Mouse (Mus musculus) stomach, embryonic 14.5 days (tissue): ENCODE data around the gene Itga4. TPM values are rescaled to one million over a fixed set of nuclear protein-coding genes. Genes with fewer than 3 reads are reported as not detected.
A peak's percentile ranks its signal among the peaks of the same experiment; 100 is the strongest.

Source experiments
- ATAC-seq: fragments of 200-750 bp; cut with Nextera tagmentation; 2 replicates; pipeline ENCODE4 v1.8.0; 2017; ENCODE audit warnings: low read depth, moderate TSS enrichment; ENCODE audit not compliant: insufficient number of reproducible peaks, insufficient read depth, low FRiP score
- H3K27ac ChIP-seq: fragments of 300-500 bp; sonication (generic); 2 replicates; pipeline ENCODE4 v1.5.1; 2014; ENCODE audit warnings: mild to moderate bottlenecking, low read length, moderate library complexity, mixed read lengths
- H3K27me3 ChIP-seq: fragments of 300-500 bp; sonication (generic); 2 replicates; pipeline ENCODE4 v1.6.1; 2014; ENCODE audit warnings: low read length, control low read depth, mixed read lengths; ENCODE audit not compliant: control insufficient read depth, insufficient read depth
- H3K36me3 ChIP-seq: fragments of 300-500 bp; sonication (generic); 2 replicates; pipeline ENCODE4 v1.6.1; 2014; ENCODE audit warnings: mild to moderate bottlenecking, control low read depth, low read length, moderate library complexity, mixed read lengths; ENCODE audit not compliant: control insufficient read depth, insufficient read depth
- H3K4me1 ChIP-seq: fragments of 300-500 bp; sonication (generic); 2 replicates; pipeline ENCODE4 v1.6.1; 2014; ENCODE audit warnings: low read length, control low read depth, mixed read lengths; ENCODE audit not compliant: control insufficient read depth, insufficient read depth
- H3K4me2 ChIP-seq: fragments of 300-500 bp; sonication (generic); replicated peaks from 2 replicates; pipeline ENCODE4 v1.6.1; 2014; ENCODE audit warnings: low read depth, low read length, control low read depth
- H3K4me3 ChIP-seq: fragments of 300-500 bp; sonication (generic); 2 replicates; pipeline ENCODE4 v1.5.1; 2014; ENCODE audit warnings: low read depth, low read length, control low read depth
- H3K9ac ChIP-seq: fragments of 300-500 bp; sonication (generic); replicated peaks from 2 replicates; pipeline ENCODE4 v1.6.1; 2014; ENCODE audit warnings: low read depth, mild to moderate bottlenecking, control low read depth, low read length, moderate library complexity, mixed read lengths
- H3K9me3 ChIP-seq: fragments of 300-500 bp; sonication (generic); 2 replicates; pipeline ENCODE4 v1.6.1; 2016; ENCODE audit warnings: low read depth, low read length, control low read depth; ENCODE audit not compliant: control insufficient read depth
- WGBS: fragments of 180-500 bp; shearing (Covaris S2); extraction: QIAGEN DNeasy Blood & Tissue Kit; methylation state at CpG from one replicate; pipeline ENCODE4 v1.1.7; 2014; 5-methylcytosine and 5-hydroxymethylcytosine counted together
- polyA plus RNA-seq: library from polyadenylated mRNA; unstranded; fragments of >200 nt; fragmentation: Nextera tagmentation; extraction: Ambion mirVana; gene quantifications from 2 replicates; pipeline ENCODE4 v1.2.1, GENCODE M21; 2014

The Itga4 gene
- polyA plus RNA-seq, 1 experiment from 2014 or later, result 5.8 TPM

DNA sequence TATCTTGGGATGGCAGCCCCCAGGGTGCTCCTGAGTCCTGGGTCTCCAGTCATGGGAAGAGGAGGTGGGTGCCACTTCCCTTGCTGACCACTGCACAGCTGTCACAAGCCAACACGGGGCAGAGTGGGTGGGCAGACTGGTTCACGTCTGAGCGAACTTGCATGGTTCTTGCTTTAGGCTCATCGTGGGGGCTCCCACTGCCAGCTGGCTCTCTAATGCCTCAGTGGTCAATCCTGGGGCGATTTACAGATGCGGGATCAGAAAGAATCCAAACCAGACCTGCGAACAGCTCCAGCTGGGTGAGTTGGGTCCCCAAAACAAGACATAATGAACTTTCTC is 744 bp downstream of the Itga4 start:
- Histone ChIP-seq H3K27me3 (no peaks in the 10 kb centered on the region), H3K9me3 (no peaks in the 10 kb centered on the region), H3K9ac (peak overlapping the region; percentile 2; the same call in 1 of the 2 replicates), H3K27ac (no peak overlapping the region), H3K4me2 (peak overlapping the region; percentile 88), H3K4me1 (peaks cover 5% of the 10 kb centered on the region; the same call in 1 of the 2 replicates), H3K36me3 (no peaks in the 10 kb centered on the region), H3K4me3 (peak overlapping the region; percentile 36)
- 16% methylated on average over 7 of the region's 7 CpGs for WGBS
- ATAC-seq, result no peak

GRCm38 (mm10) chr2:79256376-79256775 is 1.1 kb downstream of the Itga4 start:
- Histone ChIP-seq H3K4me2 (peak overlapping the region; percentile 88), H3K36me3 (no peaks in the 10 kb centered on the region), H3K9me3 (no peaks in the 10 kb centered on the region), H3K27ac (no peak overlapping the region), H3K4me3 (peak overlapping the region; percentile 36), H3K4me1 (peaks cover 5% of the 10 kb centered on the region; the same call in 1 of the 2 replicates), H3K27me3 (no peaks in the 10 kb centered on the region), H3K9ac (peak overlapping the region; percentile 2; the same call in 1 of the 2 replicates)
- WGBS, result 62% methylated on average over 1 of the region's 1 CpGs
- no peak for ATAC-seq

DNA sequence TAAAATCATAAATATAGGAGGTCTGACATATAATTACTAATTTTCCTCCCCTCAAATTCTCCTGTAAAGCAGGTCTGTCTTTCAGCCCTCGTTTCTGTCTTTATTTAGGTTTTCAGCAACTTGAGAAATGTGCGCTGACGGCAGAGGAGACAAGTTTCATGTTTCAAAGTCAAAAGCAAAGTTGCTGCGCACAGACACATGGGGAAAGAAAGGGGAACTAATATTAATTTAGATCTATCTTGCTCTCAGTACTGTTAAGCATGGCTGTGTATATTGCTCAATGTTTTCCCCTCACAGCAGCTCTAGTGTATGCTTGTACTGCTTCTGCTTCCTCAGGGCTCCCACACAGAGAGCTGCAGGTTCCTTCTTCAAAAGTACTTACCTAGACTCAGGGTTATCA is 1.7 kb downstream of the Itga4 start:
- Histone ChIP-seq H3K27ac (no peak overlapping the region), H3K36me3 (no peaks in the 10 kb centered on the region), H3K4me2 (0 out of 2 replicates have a peak overlapping the region, but pooled peaks have one; percentile 88), H3K9ac (no peak overlapping the region), H3K4me1 (peaks cover 5% of the 10 kb centered on the region; the same call in 1 of the 2 replicates), H3K27me3 (no peaks in the 10 kb centered on the region), H3K9me3 (no peaks in the 10 kb centered on the region), H3K4me3 (no peak overlapping the region)
- WGBS, result 29% methylated on average over 4 of the region's 4 CpGs
- ATAC-seq, result no peak

GRCm38 (mm10) chr2:79257411-79257810 is 2.2 kb downstream of the Itga4 start:
- 78% methylated on average over 4 of the region's 4 CpGs for WGBS
- peaks cover 5% of the 10 kb centered on the region; the same call in 1 of the 2 replicates for H3K4me1 ChIP-seq
- no peaks in the 10 kb centered on the region for H3K9me3 ChIP-seq
- H3K36me3 ChIP-seq, result no peaks in the 10 kb centered on the region
- no peak overlapping the region for H3K4me2 ChIP-seq
- H3K9ac ChIP-seq, result no peak overlapping the region
- no peak for ATAC-seq
- H3K27ac ChIP-seq, result no peak overlapping the region
- H3K4me3 ChIP-seq, result no peak overlapping the region
- no peaks in the 10 kb centered on the region for H3K27me3 ChIP-seq

DNA sequence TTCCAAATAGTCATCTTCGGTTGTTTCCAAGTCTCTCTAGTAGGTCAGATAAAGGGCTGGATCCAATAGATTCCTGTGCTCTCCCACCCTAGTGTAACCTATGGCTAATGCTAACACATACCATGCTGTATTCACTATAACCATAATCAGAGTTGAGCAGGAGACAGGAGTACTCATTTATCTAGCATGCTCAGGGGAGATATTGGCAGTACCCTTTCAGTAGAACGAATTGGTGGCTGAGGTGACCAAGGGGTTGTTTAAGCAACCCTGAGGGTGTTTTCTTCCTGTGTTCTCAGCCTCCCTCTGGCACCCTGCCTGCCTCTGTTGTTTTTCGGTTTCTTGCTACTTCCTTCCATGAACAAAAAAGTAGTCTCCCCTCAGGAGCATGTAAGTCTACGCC is 4.1 kb downstream of the Itga4 start:
- peak; percentile 51; the same call in 1 of the 2 replicates for ATAC-seq

DNA sequence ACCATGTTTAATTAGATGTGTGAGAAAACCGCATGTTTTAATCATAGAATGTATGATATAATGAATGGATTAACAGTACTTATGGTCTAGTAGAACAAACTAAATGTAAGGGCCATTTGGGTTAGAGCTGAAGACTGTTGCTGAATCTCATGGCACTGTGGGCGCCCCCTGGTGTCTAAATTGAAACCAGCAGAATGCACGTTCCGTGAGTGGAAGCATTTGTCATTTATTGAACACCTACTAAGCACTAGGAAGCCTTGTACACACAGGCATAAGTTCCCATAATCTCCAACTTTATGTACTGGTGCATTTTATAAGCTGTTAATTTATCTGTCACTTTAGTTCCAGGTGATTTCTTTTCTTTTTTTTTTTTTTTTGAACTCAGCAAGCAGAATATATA is 10.4 kb downstream of the Itga4 start:
- H3K4me3 ChIP-seq, result no peak overlapping the region
- H3K4me1 ChIP-seq, result no peaks in the 10 kb centered on the region
- 45% methylated on average over 4 of the region's 4 CpGs for WGBS
- H3K4me2 ChIP-seq, result no peak overlapping the region
- no peak overlapping the region for H3K9ac ChIP-seq
- no peaks in the 10 kb centered on the region for H3K9me3 ChIP-seq
- no peak overlapping the region for H3K27ac ChIP-seq
- H3K36me3 ChIP-seq, result no peaks in the 10 kb centered on the region
- ATAC-seq, result no peak
- no peaks in the 10 kb centered on the region for H3K27me3 ChIP-seq

More for the DNA sequence above, 4.1 kb downstream of the Itga4 start:
- Histone ChIP-seq H3K27ac (no peak overlapping the region), H3K4me3 (no peak overlapping the region), H3K9ac (no peak overlapping the region), H3K36me3 (no peaks in the 10 kb centered on the region), H3K4me1 (peaks cover 5% of the 10 kb centered on the region; the same call in 1 of the 2 replicates), H3K4me2 (no peak overlapping the region), H3K9me3 (no peaks in the 10 kb centered on the region), H3K27me3 (no peaks in the 10 kb centered on the region)
- whole genome bisulfite sequencing, result 74% methylated on average over 4 of the region's 4 CpGs

DNA sequence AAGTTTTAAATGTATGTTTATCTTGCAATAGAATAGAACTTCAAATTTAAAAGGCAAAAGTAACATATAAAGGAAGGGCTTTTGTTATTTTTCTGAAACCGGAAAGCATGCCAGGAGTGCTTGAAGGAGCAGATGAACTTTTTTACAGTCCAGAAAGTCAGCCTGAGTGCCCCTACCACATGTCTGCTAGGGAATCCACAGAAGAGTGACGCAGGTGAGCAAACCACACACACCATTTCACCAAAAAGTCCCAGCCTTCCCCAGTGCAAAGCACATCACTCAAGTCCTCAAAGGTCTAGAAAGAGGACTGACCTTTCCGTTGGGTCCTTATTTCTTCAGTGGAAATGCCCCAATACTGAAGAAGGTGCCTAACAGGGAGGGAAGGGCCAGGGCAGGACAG is 11.3 kb downstream of the Itga4 start:
- no peak overlapping the region for H3K27ac ChIP-seq
- WGBS, result 87% methylated on average over 3 of the region's 3 CpGs
- ATAC-seq, result no peak

GRCm38 (mm10) chr2:79267181-79267580 is 12.0 kb downstream of the Itga4 start:
- H3K4me1 ChIP-seq, result no peaks in the 10 kb centered on the region
- no peak overlapping the region for H3K9ac ChIP-seq
- no peak overlapping the region for H3K4me3 ChIP-seq
- no peak overlapping the region for H3K4me2 ChIP-seq
- WGBS, result 69% methylated on average over 3 of the region's 3 CpGs
- no peaks in the 10 kb centered on the region for H3K36me3 ChIP-seq
- ATAC-seq, result no peak
- H3K27ac ChIP-seq, result no peak overlapping the region
- no peaks in the 10 kb centered on the region for H3K27me3 ChIP-seq
- no peaks in the 10 kb centered on the region for H3K9me3 ChIP-seq

More for the DNA sequence above, 11.3 kb downstream of the Itga4 start:
- H3K4me2 ChIP-seq, result no peak overlapping the region
- no peak overlapping the region for H3K4me3 ChIP-seq
- H3K9ac ChIP-seq, result no peak overlapping the region
- H3K36me3 ChIP-seq, result no peaks in the 10 kb centered on the region
- no peaks in the 10 kb centered on the region for H3K27me3 ChIP-seq
- H3K9me3 ChIP-seq, result no peaks in the 10 kb centered on the region
- no peaks in the 10 kb centered on the region for H3K4me1 ChIP-seq

DNA sequence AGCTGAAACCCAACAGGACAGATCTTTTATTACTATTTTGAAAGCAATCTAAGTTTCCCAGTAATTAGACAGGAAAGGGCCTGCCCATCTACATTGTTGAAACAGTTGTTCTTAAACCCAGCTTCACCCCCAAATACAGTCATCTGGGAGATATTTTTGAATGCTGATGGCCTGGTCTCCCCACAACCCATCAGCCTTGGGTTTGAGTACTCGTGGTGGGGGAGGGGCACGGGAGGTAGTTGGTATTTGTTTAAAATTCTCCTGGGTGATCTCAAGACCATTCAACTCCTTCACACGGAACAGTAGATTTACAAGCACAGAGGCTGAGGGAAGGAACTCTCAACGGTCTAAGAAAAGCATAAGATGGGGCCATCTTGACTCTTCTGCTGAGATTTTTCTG is 13.6 kb downstream of the Itga4 start:
- no peak overlapping the region for H3K4me3 ChIP-seq
- no peaks in the 10 kb centered on the region for H3K4me1 ChIP-seq
- no peak overlapping the region for H3K27ac ChIP-seq
- no peak overlapping the region for H3K9ac ChIP-seq
- H3K9me3 ChIP-seq, result no peaks in the 10 kb centered on the region
- H3K4me2 ChIP-seq, result no peak overlapping the region
- H3K36me3 ChIP-seq, result no peaks in the 10 kb centered on the region
- ATAC-seq, result no peak
- H3K27me3 ChIP-seq, result no peaks in the 10 kb centered on the region
- WGBS, result 71% methylated on average over 4 of the region's 4 CpGs
